In the genomic region with DNA sequence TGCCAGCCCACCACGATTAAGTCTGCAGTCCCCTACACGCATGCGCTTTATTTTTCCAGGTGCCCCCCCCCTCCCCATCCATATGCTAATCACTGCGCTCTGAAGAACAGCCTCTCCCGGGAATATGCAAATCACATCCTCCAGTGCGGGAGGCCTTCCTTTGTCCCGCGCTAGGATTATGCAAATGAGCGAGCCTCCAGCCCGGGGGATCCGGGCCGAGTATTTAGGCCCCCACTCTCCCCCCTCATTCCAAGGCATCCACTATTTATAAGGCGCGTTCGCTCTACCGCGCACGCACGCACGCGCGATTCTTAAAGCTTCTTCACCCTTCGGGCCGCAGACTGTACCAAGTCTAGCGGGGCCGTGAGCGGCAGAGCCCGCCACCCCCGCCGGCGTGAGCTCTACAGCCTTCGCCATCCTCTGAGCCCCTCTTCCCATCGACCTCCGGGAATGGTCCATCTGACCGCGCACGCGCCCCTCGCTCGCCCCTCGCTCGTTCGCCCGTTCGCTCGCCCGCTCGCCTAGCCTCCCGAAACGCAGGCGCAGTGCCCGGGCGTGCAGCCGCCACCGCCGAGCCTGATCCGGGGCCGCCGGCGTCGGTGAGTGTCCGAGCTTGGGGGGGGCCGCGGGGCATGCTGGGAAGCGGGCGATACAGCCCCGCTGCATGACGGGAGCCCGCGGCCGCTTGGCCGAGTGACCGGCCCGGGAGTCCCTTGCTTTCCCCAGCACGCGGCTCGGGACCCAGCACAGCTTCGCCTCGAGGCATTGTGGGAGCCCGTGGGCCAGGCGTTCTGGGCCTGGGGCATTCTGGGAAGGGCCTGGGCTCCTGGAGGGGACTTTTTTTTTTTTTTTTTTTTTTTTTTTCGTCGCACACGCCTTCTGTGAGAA, we compare ENCODE assay signal across 8 mouse cellular contexts. TPM values are rescaled to one million over a fixed set of nuclear protein-coding genes. Genes with fewer than 3 reads are reported as not detected.
DNase-seq lines count a peak whose midpoint lies in the region; ATAC-seq lines count a peak whose summit lies in the region.

A gene (plus strand): TSS at position 169 of the 888 bp plus-strand sequence.

- peaks cover 27% of the 10 kb centered on the region for H3K4me1 ChIP-seq in hindbrain, embryonic 14.5 days (replicated peaks; ENCODE audit: control insufficient read depth, insufficient read depth, low read length)

- peaks cover 34% of the 10 kb centered on the region for H3K36me3 ChIP-seq in hindbrain, embryonic 14.5 days (replicated peaks; ENCODE audit: control insufficient read depth, insufficient read depth)

- peak within 1 kb of the TSS; percentile 81 for H3K4me2 ChIP-seq in hindbrain, embryonic 14.5 days (replicated peaks)

- H3K9ac ChIP-seq in hindbrain, embryonic 14.5 days = peak within 1 kb of the TSS; percentile 91

- H3K27ac ChIP-seq in hindbrain, embryonic 14.5 days = peak within 1 kb of the TSS; percentile 100

- peak; percentile 91 for ATAC-seq in hindbrain, embryonic 14.5 days (ENCODE audit: low FRiP score)

- H3K9me3 ChIP-seq in hindbrain, embryonic 14.5 days (ENCODE audit: control insufficient read depth, low read length) = no peaks in the 10 kb centered on the region

- under 1% methylated on average over 80 of the region's 84 CpGs for WGBS in hindbrain, embryonic 14.5 days

- H3K27me3 ChIP-seq in hindbrain, embryonic 14.5 days (ENCODE audit: control insufficient read depth, insufficient read depth, low read length) = no peaks in the 10 kb centered on the region

- peak; percentile 95 for DNase-seq in ZHBTc4 (ENCODE audit: low read depth, low spot score)
- DNase-seq in cerebellum, postnatal 36 days = peak; percentile 90 to 92
- peak; percentile 84 to 86 for DNase-seq in frontal cortex, postnatal 36 days (ENCODE audit: low spot score in 2 of 2)
- DNase-seq in hindbrain, embryonic 14.5 days (ENCODE audit: low spot score) = peak; percentile 92
- peak; percentile 70 for DNase-seq in left cerebral cortex, adult 11 months (ENCODE audit: low spot score)
- peak; percentile 90 to 91 for DNase-seq in lung, postnatal 4 days
- DNase-seq in retina, postnatal 7 days (ENCODE audit: low read depth, low spot score) = peak; percentile 87
- peak; percentile 72 to 82 for DNase-seq in urinary bladder, adult 18-20 months (ENCODE audit: low spot score in 2 of 2)

- H3K4me3 ChIP-seq in hindbrain, embryonic 14.5 days (replicated peaks; ENCODE audit: low read length) = peak within 1 kb of the TSS; percentile 69

RNA-seq across cellular contexts. Expression of the gene that starts here (rescaled TPM):
- 181 and 201 TPM in 2 replicates for polyA plus RNA-seq in hindbrain, embryonic 14.5 days (2014; fragmentation: Nextera tagmentation; extraction: Ambion mirVana)

Comparison
In these comparisons a context has a peak if more than half of its experiments do, and no peak if none do; other contexts are left out.
1. Peak in every context shown above with its lines: DNase-seq, ATAC-seq, H3K4me3 ChIP-seq and H3K27ac ChIP-seq.